Mouse (Mus musculus) subcutaneous adipose tissue, adult 2 months (tissue): ENCODE measurements around the gene Gm4869. TPM values are rescaled to one million over a fixed set of nuclear protein-coding genes. Genes with fewer than 3 reads are reported as not detected.

Source experiments
- polyA plus RNA-seq: library from polyadenylated mRNA; depleted of rRNA; stranded (reverse); fragments of >200 nt; gene quantifications from 2 replicates; pipeline ENCODE4 v1.2.3, GENCODE M21; 2012; ENCODE audit warnings: low replicate concordance; rRNA removed

The Gm4869 gene
- 0.04 TPM in 1 of 2 replicates, not detected in the other for polyA plus RNA-seq

GRCm38 (mm10) chr5:140445345-140445744, at the start of gene Gm4869:
Gm4869 (plus strand) TSS chr5:140445645.

GRCm38 (mm10) chr5:140418489-140419441, 26.7 kb upstream of the Gm4869 start, which contains the start of gene Eif3b:
Eif3b (plus strand) TSS chr5:140419328.

GRCm38 (mm10) chr5:140505208-140505780, 59.8 kb downstream of the Gm4869 start, which contains the start of gene Chst12:
Chst12 (plus strand) TSS chr5:140505550.

Other genes starting within 250 kb of the Gm4869 start
- 14.6 and 26.1 TPM in 2 replicates for gene Mad1l1, start 124.1 kb upstream of the Gm4869 start, polyA plus RNA-seq
- 14.2 and 18.4 TPM in 2 replicates for gene Nudt1, start 124.0 kb upstream of the Gm4869 start, polyA plus RNA-seq
- 10.9 and 12.2 TPM in 2 replicates for gene Mrm2, start 113.7 kb upstream of the Gm4869 start, polyA plus RNA-seq
- gene Snx8, start 56.4 kb upstream of the Gm4869 start, polyA plus RNA-seq = 24.0 and 26.9 TPM in 2 replicates
- 81.0 and 126 TPM in 2 replicates for gene Eif3b, start 26.3 kb upstream of the Gm4869 start, polyA plus RNA-seq
- gene Chst12, start 59.9 kb downstream of the Gm4869 start, polyA plus RNA-seq = 59.1 and 104 TPM in 2 replicates
- gene Grifin, start 119.4 kb downstream of the Gm4869 start, polyA plus RNA-seq = not detected in 2 replicates
- 105 and 109 TPM in 2 replicates for gene Lfng, start 161.7 kb downstream of the Gm4869 start, polyA plus RNA-seq
- gene Ttyh3, start 203.4 kb downstream of the Gm4869 start, polyA plus RNA-seq = 29.6 and 64.2 TPM in 2 replicates